Mouse (Mus musculus): ENCODE measurements around the gene Cdk8. TPM values are rescaled to one million over a fixed set of nuclear protein-coding genes. Genes with fewer than 3 reads are reported as not detected.
A peak's percentile ranks its signal among the peaks of the same experiment; 100 is the strongest.

Cdk8 gene
- total RNA-seq, 2 experiments from 2014 or later = 42.7 to 50.6 TPM

DNA sequence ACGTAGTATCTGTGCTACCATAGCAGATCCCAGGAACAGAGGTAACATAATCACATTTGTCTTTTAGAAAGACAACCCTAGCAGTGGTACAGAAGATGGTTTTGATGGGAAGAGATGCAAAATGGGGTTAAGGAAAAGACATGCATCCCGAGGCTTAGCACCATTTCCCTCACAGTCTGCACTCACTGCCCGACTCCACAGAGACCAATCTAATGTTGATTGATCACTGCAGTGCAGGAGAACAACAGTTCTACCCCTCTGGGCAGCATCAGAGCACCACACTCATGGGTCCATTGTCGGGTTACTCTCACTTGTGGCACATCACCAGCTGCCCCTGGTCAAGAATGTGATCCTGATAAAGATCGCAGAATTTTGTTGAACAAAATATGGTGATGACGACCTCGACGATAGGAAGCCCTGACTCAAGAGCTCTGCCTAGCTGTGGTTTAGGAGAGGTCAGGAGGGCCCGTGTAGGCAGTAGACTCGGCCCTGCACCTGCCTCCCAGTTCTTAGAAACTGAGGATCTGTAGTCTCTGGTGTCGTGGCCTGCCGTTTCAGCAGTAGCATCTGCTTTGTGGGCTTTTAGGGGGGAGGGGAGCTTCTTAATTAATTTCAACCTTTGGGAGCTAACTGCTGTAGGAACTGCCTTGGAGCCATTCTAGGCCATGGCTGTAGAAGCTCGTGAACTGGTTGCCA lies 51.0 kb downstream of the Cdk8 start:
- no peak for DNase-seq

DNA sequence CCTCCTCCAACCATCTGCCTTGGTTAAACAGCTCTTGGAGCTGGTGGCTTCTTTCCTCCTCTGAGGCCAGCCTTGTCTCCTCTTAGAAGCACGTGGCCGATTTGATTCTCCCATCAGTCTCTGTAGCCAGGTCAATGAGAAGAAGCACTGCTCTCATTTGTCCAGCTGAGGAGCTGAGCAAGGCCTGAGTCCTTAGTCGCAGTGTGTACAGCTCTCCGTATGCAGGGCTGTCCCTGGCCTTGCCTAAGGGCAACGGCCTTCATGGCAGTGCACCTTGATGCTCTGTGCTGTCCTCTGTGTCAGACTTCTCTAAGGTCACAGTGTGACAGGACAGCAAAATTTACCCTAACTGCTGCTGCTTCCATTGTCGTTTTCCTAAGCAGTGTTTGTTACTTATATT lies 52.9 kb downstream of the Cdk8 start:
- no peak for DNase-seq

DNA sequence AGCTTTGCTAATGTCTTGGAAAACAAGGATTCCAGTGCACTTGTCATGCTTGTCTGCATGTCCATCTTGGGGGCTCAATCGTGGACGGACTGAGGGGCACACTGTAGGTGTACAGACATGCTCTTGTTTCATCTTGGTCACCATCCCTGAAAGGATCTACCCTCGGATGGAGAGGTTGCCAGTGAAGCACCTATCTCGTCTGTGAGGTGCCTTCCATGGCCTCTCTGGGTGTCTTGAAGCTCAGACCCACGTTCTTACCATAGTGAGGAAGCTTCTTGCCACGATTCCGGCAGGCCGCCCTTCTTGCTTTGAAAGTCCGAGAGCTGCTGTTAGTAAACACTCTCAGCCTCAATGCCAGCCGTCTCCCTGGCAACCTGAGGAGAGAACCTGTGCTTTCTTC lies 56.4 kb downstream of the Cdk8 start:
- no peak for DNase-seq

DNA sequence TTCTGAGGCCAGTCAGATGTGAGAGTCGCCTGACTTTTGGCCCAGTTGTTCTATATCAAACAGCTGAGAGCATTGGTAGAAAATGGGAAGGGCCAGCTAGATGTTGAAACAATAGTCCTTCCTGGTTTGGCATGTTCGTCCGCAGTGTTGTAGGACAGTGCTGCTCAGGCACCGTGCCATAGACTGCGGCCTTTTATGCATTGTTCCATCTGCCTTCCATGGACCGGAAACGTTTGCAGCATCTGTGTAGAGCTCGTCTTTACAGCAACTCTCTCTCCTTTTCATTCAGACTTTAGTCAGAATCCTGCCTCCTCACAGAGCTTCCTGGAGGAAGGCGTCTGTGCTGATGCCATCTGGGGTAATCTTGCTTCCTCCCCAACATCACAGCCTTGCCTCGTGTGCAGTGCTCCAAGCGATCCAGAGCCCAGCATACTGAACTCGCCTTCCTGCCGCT lies 57.0 kb downstream of the Cdk8 start:
- no peak for DNase-seq

DNA sequence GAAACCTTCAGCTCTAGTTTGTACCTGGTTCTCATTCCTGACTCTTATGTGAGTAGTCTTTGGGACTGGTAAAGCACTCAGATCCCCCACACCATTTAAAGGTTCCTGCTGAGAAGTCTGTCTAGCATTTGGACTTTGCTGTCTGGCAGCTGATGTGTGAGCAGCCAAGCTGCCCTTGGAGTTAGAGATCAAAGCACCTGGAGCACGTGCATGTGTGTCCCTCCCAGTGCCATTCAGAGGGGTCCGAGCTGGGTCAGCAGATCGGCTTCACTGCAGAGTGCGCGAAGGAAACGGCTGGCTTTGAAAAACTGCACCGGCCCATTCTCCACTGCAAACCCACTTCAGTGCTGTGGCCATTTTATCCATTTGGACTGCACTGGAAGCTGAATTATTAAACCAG lies 58.9 kb downstream of the Cdk8 start:
- DNase-seq = no peak

DNA sequence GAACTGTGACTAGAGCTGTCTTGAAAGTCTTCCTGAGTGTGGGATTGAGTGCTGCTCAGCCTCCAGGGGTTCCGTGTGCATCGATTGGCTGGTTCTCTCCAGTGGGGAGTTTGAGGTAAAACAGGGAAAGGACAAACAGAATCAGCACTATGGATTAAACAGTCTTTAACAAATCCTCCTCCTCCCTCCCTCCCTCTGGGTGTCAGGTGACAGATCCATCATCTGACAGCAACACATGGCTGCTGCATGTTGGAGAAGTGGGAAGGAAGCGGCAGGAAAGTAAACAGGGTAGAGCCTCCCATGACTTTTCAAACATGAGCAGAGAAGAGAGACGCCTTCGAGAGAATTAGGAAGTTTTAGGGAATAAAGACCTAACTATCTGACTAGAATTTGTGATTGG lies 59.4 kb downstream of the Cdk8 start:
- DNase-seq = no peak

DNA sequence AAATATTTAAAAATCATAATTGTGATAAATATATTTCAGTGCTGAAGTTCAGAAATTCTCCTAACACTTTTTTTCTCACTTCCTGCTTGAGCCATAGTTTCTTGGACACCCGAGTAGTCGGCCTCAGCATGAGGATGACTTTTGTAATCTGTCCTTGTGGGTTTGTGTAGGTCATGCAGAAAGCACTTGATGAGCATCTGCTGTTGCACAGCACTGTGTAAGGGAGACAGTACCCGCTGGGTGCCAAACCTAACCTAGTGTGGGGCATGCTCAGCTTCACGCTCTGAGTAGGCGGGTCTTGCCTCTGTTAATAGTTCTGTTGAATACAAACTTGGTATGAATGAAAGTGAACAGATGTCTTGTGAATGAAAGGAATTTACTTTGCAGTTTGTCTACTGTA lies 60.5 kb downstream of the Cdk8 start:
- DNase-seq = no peak

DNA sequence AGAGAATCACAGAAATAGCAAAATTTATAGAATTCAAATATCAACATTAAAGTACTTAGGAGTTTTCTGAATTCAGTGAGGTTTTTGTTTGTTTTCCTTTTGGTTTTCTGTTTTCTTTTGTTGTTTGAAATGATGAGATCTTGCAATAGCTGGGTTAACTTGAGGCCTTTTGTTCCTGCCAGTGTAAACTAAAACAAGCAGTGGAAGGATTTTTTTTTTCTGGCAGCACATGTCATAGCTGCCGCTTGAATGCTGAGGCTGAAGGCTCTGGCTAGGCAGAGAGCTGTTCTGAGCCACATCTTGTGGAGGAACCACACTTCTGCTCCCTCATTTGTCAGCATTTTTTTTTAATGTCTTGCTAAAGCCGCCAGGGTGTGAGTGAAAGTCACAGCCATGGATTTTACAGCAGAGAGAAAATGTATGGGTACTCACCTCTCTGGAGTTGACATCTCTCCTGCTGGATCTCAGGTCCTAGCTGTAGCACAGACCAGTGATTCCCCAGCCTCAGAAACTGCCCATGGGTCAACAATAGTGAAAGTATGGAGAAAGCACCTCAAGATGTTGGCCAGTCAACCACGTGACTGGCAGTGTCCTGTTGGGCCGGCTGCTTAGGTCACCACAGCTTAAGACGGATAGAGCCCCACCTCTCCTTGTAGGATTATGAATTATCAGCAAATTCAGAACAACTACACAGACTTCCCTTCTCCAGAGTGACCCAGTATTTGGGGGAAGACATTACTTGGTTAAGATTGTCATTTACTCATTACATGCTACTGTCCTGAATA lies 62.1 kb downstream of the Cdk8 start:
- DNase-seq = no peak

DNA sequence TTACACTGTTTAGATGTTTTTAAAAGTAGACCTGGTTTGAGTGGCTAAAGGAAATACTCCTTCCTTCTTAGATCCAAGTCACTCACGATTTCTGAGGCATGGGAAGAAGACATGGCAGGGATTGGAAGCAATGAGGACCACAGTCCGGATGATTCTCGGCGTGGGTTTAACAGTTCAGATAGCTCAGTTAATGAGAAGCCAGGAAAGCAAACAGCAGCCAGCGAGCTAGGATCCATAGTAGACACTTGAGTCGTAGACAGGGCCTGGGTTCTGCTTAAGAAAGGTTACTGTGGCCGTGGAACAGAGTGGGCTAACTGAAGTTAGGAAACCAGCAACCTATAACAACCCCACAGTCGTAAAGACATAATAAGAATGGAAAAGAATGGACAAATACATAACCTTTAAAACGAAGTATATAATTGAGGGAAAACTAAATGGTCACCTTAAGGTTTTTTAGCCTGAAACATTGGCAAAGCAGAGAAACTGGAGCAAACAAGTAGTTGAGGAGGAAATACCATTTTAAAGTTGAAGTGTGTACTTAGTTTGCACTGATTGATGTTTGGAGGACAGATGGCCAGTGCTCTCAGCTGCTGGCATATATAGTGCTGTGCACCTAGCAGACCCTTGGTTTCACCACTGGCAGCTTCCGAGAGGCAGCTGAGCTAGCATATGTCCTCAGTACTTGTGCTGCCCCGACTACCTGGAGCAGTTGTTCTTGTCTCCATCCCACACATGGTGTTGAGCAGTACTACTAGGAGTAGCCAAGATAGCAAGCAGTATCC lies 63.1 kb downstream of the Cdk8 start:
- DNase-seq = no peak

DNA sequence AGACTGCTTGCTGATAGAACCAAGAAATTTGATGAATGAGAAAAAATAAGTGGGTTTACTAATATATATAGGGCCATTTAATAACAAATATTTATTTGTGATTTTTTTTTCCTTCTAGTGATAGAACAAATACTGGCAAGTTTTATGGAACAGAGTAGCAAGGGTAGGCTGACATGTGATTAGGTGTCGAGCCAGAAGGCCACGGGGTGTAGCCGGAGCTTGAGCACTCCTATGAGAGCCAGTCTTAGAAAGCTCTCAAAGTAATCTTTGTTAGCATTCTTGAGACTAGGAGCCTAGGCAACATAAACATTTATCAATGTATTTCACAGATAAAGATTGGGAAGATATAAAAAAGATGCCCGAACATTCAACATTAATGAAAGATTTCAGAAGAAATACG lies 63.8 kb downstream of the Cdk8 start:
- DNase-seq = no peak

DNA sequence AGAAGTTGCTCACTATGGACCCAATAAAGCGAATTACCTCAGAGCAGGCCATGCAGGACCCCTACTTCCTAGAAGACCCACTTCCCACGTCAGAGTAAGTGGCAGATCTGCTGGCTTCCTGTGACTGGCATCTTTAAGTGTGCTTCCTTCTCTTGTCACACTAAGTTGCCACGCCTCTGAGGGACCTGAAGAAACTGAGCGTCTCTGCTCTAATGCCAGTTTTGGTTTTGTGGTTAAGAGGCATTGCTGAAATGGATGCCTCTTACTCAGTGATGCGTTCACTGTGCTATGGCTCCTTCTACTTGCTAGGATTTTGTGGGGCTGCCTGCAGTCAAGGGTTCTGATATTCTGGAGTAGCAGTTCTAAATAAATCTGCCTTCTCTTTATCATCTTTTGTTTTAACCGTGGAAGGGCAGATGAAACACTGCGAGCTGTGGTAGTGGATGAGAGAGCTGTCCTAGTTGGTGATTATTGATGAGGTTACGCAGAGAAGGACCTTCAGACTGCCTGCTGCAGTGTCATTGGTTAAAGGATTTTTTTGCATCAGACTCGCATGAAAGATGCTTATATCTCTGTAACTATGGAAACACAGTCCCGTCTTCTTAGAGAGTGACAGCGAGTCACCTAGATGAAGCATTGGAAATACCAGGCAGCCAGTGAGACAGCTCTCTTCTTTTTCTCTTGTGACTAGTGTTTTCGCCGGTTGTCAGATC lies 67.9 kb downstream of the Cdk8 start:
- no peak for DNase-seq

DNA sequence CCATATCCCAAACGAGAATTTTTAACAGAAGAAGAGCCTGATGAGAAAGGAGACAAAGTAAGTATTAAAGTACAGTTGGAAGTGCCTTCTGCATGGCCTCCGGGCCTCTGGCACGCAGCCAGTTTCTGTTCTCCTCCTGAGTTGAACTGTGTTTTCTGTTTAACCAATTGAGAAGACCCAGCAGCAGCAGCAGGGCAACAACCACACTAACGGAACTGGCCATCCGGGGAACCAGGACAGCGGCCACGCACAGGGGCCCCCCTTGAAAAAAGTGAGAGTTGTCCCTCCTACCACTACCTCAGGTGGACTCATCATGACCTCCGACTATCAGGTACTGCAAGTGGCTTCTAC lies 68.5 kb downstream of the Cdk8 start:
- DNase-seq = peak in 1 of 2 experiments; percentile 39

DNA sequence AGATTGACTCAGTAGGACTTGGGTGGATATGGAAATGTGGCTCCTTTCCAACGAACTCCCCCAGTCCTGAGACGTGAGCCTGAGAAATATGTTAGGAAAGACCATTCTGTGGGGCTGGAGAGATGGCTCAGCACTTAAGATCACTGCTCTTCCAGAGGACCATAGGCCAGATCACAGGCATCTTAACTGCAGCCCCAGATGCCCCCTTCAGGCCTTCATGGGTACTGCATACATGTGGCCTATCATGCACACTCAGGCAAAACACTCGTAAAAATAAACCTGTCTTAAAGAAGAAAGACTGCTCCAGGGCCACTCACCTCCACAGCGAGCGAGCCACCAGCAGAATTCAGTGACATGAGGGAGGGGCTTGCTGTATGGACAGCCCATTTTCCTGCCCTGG lies 72.4 kb downstream of the Cdk8 start:
- peak; percentile 36 to 61 for DNase-seq

DNA sequence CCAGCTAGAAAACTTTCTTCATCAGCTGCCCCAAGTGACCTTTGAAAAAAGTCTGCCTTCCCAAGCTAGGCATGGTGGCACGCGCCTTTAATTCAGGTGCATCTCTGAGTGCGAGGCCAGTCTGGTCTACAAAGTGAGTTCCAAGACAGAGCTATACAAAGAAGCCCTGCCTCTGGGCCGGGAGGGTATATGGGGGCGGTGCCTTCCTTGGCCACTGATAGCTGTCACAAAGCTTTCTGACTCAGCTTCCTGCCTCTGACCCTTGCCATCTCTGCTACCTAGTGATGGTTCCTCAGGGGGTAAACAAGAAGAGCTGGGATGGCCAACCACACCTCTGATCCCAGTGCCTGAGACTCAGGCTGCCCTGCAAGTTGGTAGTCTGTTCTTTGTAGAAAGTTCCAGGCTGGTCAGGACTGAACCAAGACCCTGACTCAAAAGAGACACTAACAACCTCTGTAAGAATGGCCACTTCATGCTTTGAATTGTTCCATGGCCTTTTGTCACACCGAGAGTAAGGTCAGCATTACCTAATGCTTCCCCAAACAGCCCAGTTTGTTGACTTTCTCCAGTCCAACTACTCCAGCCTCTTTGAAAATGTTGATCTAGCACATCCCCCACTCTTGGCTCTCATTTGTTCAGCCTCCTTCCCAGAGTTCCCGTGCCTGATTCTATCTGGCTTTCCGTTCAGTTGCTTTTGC lies 76.2 kb downstream of the Cdk8 start:
- no peak for DNase-seq

DNA sequence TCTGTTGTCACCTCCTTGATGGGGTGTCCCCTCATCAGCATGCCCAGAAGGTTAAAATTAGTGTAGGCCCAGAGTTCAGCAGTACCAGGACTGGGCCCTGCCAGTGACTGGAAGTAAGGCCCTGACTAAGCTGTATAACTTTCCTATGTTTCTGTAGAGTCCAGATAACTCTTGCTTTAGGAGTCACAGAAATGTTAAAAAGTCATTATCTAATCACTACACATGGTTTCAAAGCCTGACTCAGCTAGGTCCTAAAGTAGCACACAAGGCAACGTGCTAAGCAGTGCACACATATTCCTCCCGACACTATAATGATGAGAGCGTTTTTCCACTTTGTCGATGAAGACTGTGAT lies 76.7 kb downstream of the Cdk8 start:
- DNase-seq = no peak

DNA sequence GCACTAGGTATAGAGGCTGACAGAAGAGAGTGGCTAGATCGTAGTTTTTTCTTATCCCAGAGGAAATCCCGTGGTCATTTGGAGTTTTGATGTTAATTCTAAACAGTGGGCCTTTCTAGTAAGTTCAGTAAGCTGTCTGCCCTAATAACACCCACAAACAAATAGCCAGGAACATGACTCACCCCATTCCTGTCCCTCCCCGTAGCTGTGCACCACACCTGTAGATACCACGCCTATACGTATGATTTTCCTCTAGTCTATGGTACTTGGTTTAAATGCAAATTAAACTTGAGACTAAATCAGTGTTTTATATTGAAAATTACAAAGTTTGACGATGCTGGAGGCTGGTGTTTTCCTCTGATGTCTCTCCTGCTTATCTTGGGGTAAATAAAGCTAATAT lies 83.5 kb downstream of the Cdk8 start:
- no peak for DNase-seq

DNA sequence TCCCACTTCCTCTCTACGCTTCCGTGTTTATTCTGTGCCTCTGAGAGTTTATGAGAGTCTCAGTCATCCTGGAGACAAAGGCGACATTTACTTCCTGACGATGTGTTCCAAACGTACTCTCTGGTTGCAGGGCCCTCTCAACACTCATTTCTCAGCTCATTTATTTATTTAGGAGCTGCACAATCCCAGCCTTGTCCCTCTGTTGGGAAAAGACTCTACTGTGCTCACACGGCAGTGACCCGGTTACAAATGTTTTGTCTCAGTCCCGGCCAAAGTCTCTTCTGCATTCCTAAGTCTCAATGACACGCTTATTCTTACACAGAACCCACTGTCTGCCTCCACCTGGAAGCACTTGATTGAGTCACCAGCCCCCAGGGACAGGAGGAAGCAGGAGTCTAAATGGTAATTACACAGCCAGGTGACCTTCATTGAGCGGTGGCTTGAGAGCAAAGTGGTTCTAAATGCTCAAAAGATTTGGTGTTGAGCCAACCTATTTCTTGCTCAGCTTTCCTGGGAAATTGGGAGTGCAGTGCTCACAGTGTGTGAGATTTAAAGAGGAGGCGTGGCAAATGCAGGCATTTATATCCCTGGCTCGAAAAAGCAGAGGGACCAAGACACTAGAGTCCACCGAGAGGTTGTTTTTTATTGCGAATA lies 84.4 kb downstream of the Cdk8 start:
- DNase-seq = no peak

DNA sequence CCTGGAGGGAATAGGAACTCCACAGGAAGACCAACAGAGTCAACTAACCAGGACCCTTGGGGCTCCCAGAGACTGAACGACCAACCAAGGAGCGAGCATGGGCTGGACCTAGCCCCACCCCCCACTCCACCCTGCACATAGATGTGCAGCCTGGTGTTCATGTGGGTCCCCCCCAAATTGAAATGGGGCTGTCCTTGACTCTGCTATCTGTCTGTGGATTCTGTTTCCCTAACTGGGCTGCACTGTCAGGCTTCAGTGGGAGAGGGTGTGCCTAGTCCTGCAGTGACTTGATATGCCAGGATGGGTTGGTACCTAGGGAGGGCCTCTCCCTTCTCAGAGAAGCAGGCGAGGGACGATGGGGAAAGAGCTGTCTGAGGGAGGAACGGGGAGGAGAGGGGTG lies 85.3 kb downstream of the Cdk8 start:
- DNase-seq = no peak

DNA sequence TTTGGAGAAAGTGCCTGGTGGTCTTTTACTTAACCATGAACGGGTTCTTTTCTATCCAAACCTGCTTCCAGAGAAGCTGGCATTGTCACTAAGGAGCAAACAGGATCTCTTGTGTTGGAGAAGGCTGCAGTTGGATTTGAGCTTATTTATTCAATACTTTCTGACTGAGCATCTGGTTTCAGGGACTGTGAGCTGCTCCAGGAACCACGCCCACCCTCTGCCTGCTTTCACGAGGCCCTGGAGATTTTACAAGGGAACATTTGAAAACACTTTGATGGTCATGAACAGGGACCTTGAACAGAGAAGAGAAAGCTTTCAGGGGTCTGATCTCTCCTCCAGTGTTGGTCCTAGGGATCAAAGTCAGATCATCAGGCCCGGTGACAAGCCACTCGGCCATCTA lies 87.0 kb downstream of the Cdk8 start:
- no peak for DNase-seq

DNA sequence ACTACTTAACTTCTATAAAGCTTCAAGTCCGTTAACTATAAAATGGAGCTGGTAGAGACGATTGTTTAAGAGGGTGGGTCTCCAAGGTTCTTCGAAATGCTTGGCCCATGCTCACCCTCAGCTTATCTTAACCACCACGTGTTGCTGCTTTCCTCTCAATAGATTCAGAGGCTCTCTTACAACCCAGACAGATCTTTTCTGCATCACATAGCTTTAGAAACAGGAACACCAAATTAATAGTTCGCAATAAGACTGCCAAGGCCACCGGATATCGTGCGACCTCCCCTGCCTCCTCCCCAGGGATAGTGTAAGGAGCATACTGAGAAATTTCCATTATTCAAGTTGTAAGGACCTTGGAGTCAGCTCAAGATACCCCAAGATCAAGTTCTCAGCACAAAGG lies 87.4 kb downstream of the Cdk8 start:
- no peak for DNase-seq

DNA sequence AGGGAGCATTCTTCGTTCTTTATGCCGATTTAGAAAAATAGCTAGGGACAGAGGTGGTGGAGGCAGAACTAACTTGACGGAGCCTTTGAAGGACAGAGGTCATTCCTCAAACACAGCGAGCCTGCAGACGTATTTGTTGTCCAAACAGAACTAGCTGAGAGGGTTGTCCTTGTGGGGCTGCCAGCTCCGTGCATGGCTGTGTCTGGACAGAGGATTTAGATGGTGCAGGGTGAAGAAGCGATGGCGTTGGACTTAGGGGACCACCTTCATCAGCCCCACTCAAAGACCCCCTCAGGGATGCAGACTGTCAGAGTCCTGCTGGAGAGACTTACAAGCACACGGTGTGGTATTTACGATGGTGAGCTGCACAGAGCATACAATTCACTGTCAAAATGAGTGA lies 97.9 kb downstream of the Cdk8 start:
- no peak for DNase-seq

DNA sequence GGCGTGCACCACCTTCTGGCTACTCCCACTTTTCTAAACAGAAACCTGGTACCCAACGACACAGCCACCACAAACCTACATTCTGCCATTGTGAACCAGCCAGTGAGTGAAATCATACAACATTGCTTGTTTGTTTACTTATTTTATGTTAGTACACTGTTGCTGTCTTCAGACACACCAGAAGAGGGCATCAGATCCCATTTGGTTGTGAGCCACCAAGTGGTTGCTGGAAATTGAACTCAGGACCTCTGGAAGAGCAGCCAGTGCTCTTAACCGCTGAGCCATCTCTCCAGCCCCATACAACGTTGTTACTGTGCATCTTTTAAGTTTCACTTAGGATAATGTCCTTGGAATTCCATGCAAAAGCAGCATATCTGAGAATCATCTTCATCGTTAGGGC lies 98.5 kb downstream of the Cdk8 start:
- DNase-seq = no peak

All from layer of hippocampus, postnatal 36 days (tissue).